Comparison of ENCODE assay signal across 16 mouse cellular contexts in genomic region chr2:52512206-52512605, GRCm38 (mm10).
A peak's percentile ranks its signal among the peaks of the same experiment; 100 is the strongest.
DNase-seq lines count a peak whose midpoint lies in the region; ATAC-seq lines count a peak whose summit lies in the region.
"Had no signal": no experiment of that assay in that cellular context is flagged by ENCODE, and none has a peak within 500 bp of the region (broad histone marks: within the 10 kb centered on the region; RNA-seq: fewer than 3 reads in every experiment).

No protein-coding gene starts in this region.

- no peaks in the 10 kb centered on the region for H3K36me3 ChIP-seq in kidney, embryonic 15.5 days
- H3K36me3 ChIP-seq in hindbrain, embryonic 10.5 days = no peaks in the 10 kb centered on the region
- no peaks in the 10 kb centered on the region for H3K36me3 ChIP-seq in midbrain, embryonic 12.5 days
- H3K36me3 ChIP-seq: liver, embryonic 13.5 days had no signal

- H3K4me3 ChIP-seq in kidney, embryonic 15.5 days (replicated peaks) = no peak overlapping the region
- peak overlapping the region; percentile 20; the same call in 1 of the 2 replicates for H3K4me3 ChIP-seq in hindbrain, embryonic 10.5 days
- no peak overlapping the region for H3K4me3 ChIP-seq in midbrain, embryonic 12.5 days
- H3K4me3 ChIP-seq: liver, embryonic 13.5 days had no signal

- no peak overlapping the region for H3K27ac ChIP-seq in kidney, embryonic 15.5 days
- H3K27ac ChIP-seq in hindbrain, embryonic 10.5 days = peak overlapping the region; percentile 54; the same call in 1 of the 2 replicates
- H3K27ac ChIP-seq in midbrain, embryonic 12.5 days (replicated peaks) = peak overlapping the region; percentile 8; the same call in 1 of the 2 replicates
- H3K27ac ChIP-seq: liver, embryonic 13.5 days had no signal

- H3K27me3 ChIP-seq in kidney, embryonic 15.5 days = peaks cover 3% of the 10 kb centered on the region; the same call in 1 of the 2 replicates
- H3K27me3 ChIP-seq in hindbrain, embryonic 10.5 days (ENCODE audit: insufficient read depth, poor library complexity, severe bottlenecking) = no peaks in the 10 kb centered on the region
- H3K27me3 ChIP-seq in midbrain, embryonic 12.5 days = no peaks in the 10 kb centered on the region

- H3K4me2 ChIP-seq in kidney, embryonic 15.5 days = peak overlapping the region; percentile 35
- peak overlapping the region; percentile 27 for H3K4me2 ChIP-seq in midbrain, embryonic 12.5 days (replicated peaks)
- H3K4me2 ChIP-seq: liver, embryonic 13.5 days had no signal

- no peaks in the 10 kb centered on the region for H3K9me3 ChIP-seq in kidney, embryonic 15.5 days (replicated peaks)
- no peaks in the 10 kb centered on the region for H3K9me3 ChIP-seq in hindbrain, embryonic 10.5 days
- no peaks in the 10 kb centered on the region for H3K9me3 ChIP-seq in midbrain, embryonic 12.5 days
- H3K9me3 ChIP-seq: liver, embryonic 13.5 days had no signal

- no peak overlapping the region for H3K9ac ChIP-seq in kidney, embryonic 15.5 days
- H3K9ac ChIP-seq in midbrain, embryonic 12.5 days (replicated peaks) = no peak overlapping the region
- H3K9ac ChIP-seq: liver, embryonic 13.5 days had no signal

- no peak for DNase-seq in kidney, postnatal 36 days
- DNase-seq in hindbrain, embryonic 10.5 days (ENCODE audit: low spot score) = no peak
- peak; percentile 58 for DNase-seq in retina, postnatal 1 day
- DNase-seq in ovary, postnatal 10 days (ENCODE audit: low spot score) = no peak
- no peak for DNase-seq in ovary, postnatal 36 days (ENCODE audit: low spot score)
- no peak for DNase-seq in thymus, postnatal 36 days
- DNase-seq: adrenal gland, postnatal 36 days; B cell, adult 2 months; embryo, embryonic 11 days; gastrocnemius, postnatal 36 days; left cerebral cortex, postnatal 4 days; liver, embryonic 13.5 days; lung, postnatal 14 days; spleen, adult 18-20 months had no signal

- ATAC-seq in kidney, embryonic 15.5 days (replicated peaks; ENCODE audit: low FRiP score) = peak; percentile 77; the same call in 1 of the 2 replicates
- ATAC-seq in midbrain, embryonic 12.5 days (ENCODE audit: low FRiP score, low read depth) = no peak

- 20% methylated on average over 3 of the region's 3 CpGs for WGBS in kidney, embryonic 15.5 days
- WGBS in hindbrain, embryonic 10.5 days = 32% methylated on average over 3 of the region's 3 CpGs
- WGBS in midbrain, embryonic 12.5 days = 28% methylated on average over 3 of the region's 3 CpGs

- H3K4me1 ChIP-seq in kidney, embryonic 15.5 days = peaks cover 11% of the 10 kb centered on the region; the same call in 1 of the 2 replicates
- H3K4me1 ChIP-seq in hindbrain, embryonic 10.5 days (replicated peaks) = peaks cover 21% of the 10 kb centered on the region
- H3K4me1 ChIP-seq in midbrain, embryonic 12.5 days = peaks cover 7% of the 10 kb centered on the region
- H3K4me1 ChIP-seq: liver, embryonic 13.5 days had no signal
